Mouse (Mus musculus) brown adipose tissue, adult 24 weeks (tissue): ENCODE measurements around the gene Htra1. TPM values are rescaled to one million over a fixed set of nuclear protein-coding genes. Genes with fewer than 3 reads are reported as not detected.

Experiments
- H3K27ac ChIP-seq: fragments of 200-500 bp; replicated peaks from 2 replicates; pipeline ENCODE4 v1.5.1; 2012; ENCODE audit warnings: low read depth, mild to moderate bottlenecking, low read length
- H3K4me1 ChIP-seq: fragments of 200-500 bp; 2 replicates; pipeline ENCODE4 v1.6.1; 2012; ENCODE audit warnings: low read length, mixed read lengths; ENCODE audit not compliant: control insufficient read depth, insufficient read depth, insufficient read length
- H3K4me3 ChIP-seq: fragments of 200-500 bp; 2 replicates; pipeline ENCODE4 v1.5.1; 2012; ENCODE audit warnings: low read depth, mild to moderate bottlenecking, low read length, moderate library complexity; ENCODE audit not compliant: insufficient read depth
- polyA plus RNA-seq: library from polyadenylated mRNA; stranded (reverse); fragments of >200 nt; gene quantifications from 2 replicates; pipeline ENCODE4 v1.2.4, GENCODE M21; 2012; ENCODE audit not compliant: missing spikeins, insufficient read depth, insufficient read length

Htra1 gene
- polyA plus RNA-seq, 1 experiment: 47.3 TPM

GRCm38 (mm10) chr7:130910841-130911240 is 25.1 kb upstream of the Htra1 start:
- H3K4me3 ChIP-seq: no peak overlapping the region
- peak overlapping the region; percentile 76 for H3K27ac ChIP-seq
- H3K4me1 ChIP-seq: no peaks in the 10 kb centered on the region; the same call in 1 of the 2 replicates

- Histone ChIP-seq H3K27ac (no peak overlapping the region), H3K4me3 (no peak overlapping the region), H3K4me1 (no peaks in the 10 kb centered on the region; the same call in 1 of the 2 replicates)
These were observed 21.1 kb upstream of the Htra1 start for GRCm38 (mm10) chr7:130914693-130915363.

- H3K27ac ChIP-seq: peak overlapping the region; percentile 68; the same call in 1 of the 2 replicates
- no peaks in the 10 kb centered on the region for H3K4me1 ChIP-seq
- H3K4me3 ChIP-seq: no peak overlapping the region
These were observed 17.7 kb upstream of the Htra1 start for GRCm38 (mm10) chr7:130918260-130918659.

- H3K4me3 ChIP-seq: no peak overlapping the region
- no peak overlapping the region; the same call in 1 of the 2 replicates for H3K27ac ChIP-seq
- H3K4me1 ChIP-seq: no peaks in the 10 kb centered on the region; the same call in 1 of the 2 replicates
These were observed 12.8 kb upstream of the Htra1 start for GRCm38 (mm10) chr7:130922981-130923731.

- no peak overlapping the region for H3K4me3 ChIP-seq
- H3K27ac ChIP-seq: no peak overlapping the region
- no peaks in the 10 kb centered on the region for H3K4me1 ChIP-seq
These were observed 5.5 kb upstream of the Htra1 start for GRCm38 (mm10) chr7:130930401-130930800.

GRCm38 (mm10) chr7:130932921-130933320 is 3.0 kb upstream of the Htra1 start:
- Histone ChIP-seq H3K4me1 (peaks cover under 1% of the 10 kb centered on the region; the same call in 1 of the 2 replicates), H3K27ac (no peak overlapping the region), H3K4me3 (no peak overlapping the region)

GRCm38 (mm10) chr7:130934654-130935053 is 1.3 kb upstream of the Htra1 start:
- H3K27ac ChIP-seq: no peak overlapping the region
- no peak overlapping the region for H3K4me3 ChIP-seq

GRCm38 (mm10) chr7:130935421-130935792 is 504 bp upstream of the Htra1 start:
- Histone ChIP-seq H3K27ac (peak overlapping the region; percentile 66; the same call in 1 of the 2 replicates), H3K4me3 (peak overlapping the region; percentile 70), H3K4me1 (peaks cover 5% of the 10 kb centered on the region; the same call in 1 of the 2 replicates)

More at GRCm38 (mm10) chr7:130934654-130935053, 1.3 kb upstream of the Htra1 start:
- peaks cover 5% of the 10 kb centered on the region; the same call in 1 of the 2 replicates for H3K4me1 ChIP-seq

GRCm38 (mm10) chr7:130936472-130936951 is 601 bp downstream of the Htra1 start:
- H3K4me3 ChIP-seq: peak overlapping the region; percentile 70
- H3K4me1 ChIP-seq: peaks cover 5% of the 10 kb centered on the region; the same call in 1 of the 2 replicates
- no peak overlapping the region for H3K27ac ChIP-seq

GRCm38 (mm10) chr7:130937266-130937841 is 1.4 kb downstream of the Htra1 start:
- Histone ChIP-seq H3K4me1 (peaks cover 5% of the 10 kb centered on the region; the same call in 1 of the 2 replicates), H3K27ac (no peak overlapping the region), H3K4me3 (peak overlapping the region; percentile 70)

GRCm38 (mm10) chr7:130938005-130938404 is 2.1 kb downstream of the Htra1 start:
- Histone ChIP-seq H3K4me3 (no peak overlapping the region), H3K4me1 (peaks cover 5% of the 10 kb centered on the region; the same call in 1 of the 2 replicates), H3K27ac (no peak overlapping the region)

GRCm38 (mm10) chr7:130938896-130939295 is 3.0 kb downstream of the Htra1 start:
- H3K4me1 ChIP-seq: peaks cover 5% of the 10 kb centered on the region; the same call in 1 of the 2 replicates
- H3K4me3 ChIP-seq: no peak overlapping the region
- H3K27ac ChIP-seq: no peak overlapping the region

- H3K4me1 ChIP-seq: peaks cover 5% of the 10 kb centered on the region; the same call in 1 of the 2 replicates
- no peak overlapping the region for H3K27ac ChIP-seq
- H3K4me3 ChIP-seq: no peak overlapping the region
These were observed 4.8 kb downstream of the Htra1 start for GRCm38 (mm10) chr7:130940733-130941132.

GRCm38 (mm10) chr7:130943280-130943895 is 7.5 kb downstream of the Htra1 start:
- no peak overlapping the region for H3K27ac ChIP-seq
- H3K4me1 ChIP-seq: peaks cover 3% of the 10 kb centered on the region; the same call in 1 of the 2 replicates
- no peak overlapping the region for H3K4me3 ChIP-seq
